Mouse (Mus musculus) MEL (cell line): Measurements from ENCODE around the gene Pdzd8. TPM values are rescaled to one million over a fixed set of nuclear protein-coding genes. Genes with fewer than 3 reads are reported as not detected.

Source experiments
- DNase-seq: peaks from one replicate; pipeline ENCODE4 v3.0.0; 2011; ENCODE audit warnings: low read depth, low spot score
- H3K27ac ChIP-seq: 2 replicates; pipeline ENCODE4 v1.5.1; 2012; ENCODE audit warnings: low read depth, mild to moderate bottlenecking, control low read depth, low read length, moderate library complexity; ENCODE audit not compliant: control insufficient read depth
- H3K27me3 ChIP-seq, 2 experiments: fragments of 150-350 bp in 1 of 2; sonication (generic) in 1 of 2; 2 replicates each; pipeline ENCODE4 v1.6.1; 2012; ENCODE audit warnings: low read length in 2 of 2, mild to moderate bottlenecking in 2 of 2, improper control_type of control experiment in 1 of 2, moderate library complexity in 1 of 2; ENCODE audit not compliant: insufficient read depth in 2 of 2, control insufficient read depth in 1 of 2
- H3K36me3 ChIP-seq, 2 experiments: 2 replicates each; pipeline ENCODE4 v1.6.1; 2012 to 2014; ENCODE audit warnings: low read length in 2 of 2, improper control_type of control experiment in 1 of 2, inconsistent platforms in 1 of 2, mild to moderate bottlenecking in 1 of 2; ENCODE audit not compliant: insufficient read depth in 2 of 2, control insufficient read depth in 1 of 2
- H3K4me1 ChIP-seq, 2 experiments: fragments of 150-350 bp in 1 of 2; sonication (generic) in 1 of 2; 2 replicates each; pipeline ENCODE4 v1.6.1; 2012; ENCODE audit warnings: low read length in 2 of 2, improper control_type of control experiment in 1 of 2, mild to moderate bottlenecking in 1 of 2; ENCODE audit not compliant: insufficient read depth in 2 of 2, control insufficient read depth in 1 of 2
- H3K4me3 ChIP-seq, 2 experiments: fragments of 150-350 bp in 1 of 2; sonication (generic) in 1 of 2; 2 replicates each; pipeline ENCODE4 v1.5.1; 2012; ENCODE audit warnings: low read depth in 2 of 2, low read length in 2 of 2, mild to moderate bottlenecking in 2 of 2, moderate library complexity in 2 of 2, control low read depth in 1 of 2, improper control_type of control experiment in 1 of 2; ENCODE audit not compliant: control insufficient read depth in 1 of 2, insufficient read depth in 1 of 2
- H3K79me2 ChIP-seq: 2 replicates; pipeline ENCODE4 v1.6.1; 2012; ENCODE audit warnings: mild to moderate bottlenecking, low read length, moderate library complexity; ENCODE audit not compliant: control insufficient read depth, poor library complexity, insufficient read depth
- H3K9ac ChIP-seq: 2 replicates; pipeline ENCODE4 v1.6.1; 2012; ENCODE audit warnings: low read depth, mild to moderate bottlenecking, control low read depth, low read length, moderate library complexity; ENCODE audit not compliant: control insufficient read depth, poor library complexity, severe bottlenecking
- H3K9me3 ChIP-seq: fragments of 150-350 bp; sonication (generic); replicated peaks from 2 replicates; pipeline ENCODE4 v1.6.1; 2012; ENCODE audit warnings: mild to moderate bottlenecking, low read length, improper control_type of control experiment, moderate library complexity; ENCODE audit not compliant: insufficient read depth
- BHLHE40 ChIP-seq: IDR thresholded peaks from 2 replicates; pipeline ENCODE4 v1.6.1; 2012; ENCODE audit warnings: low read depth, mild to moderate bottlenecking, inconsistent platforms, low read length, improper control_type of control experiment, borderline replicate concordance
- CTCF ChIP-seq, 3 experiments: IDR thresholded peaks in 2 of 3; conservative IDR thresholded peaks in 1 of 3; 2 replicates each; pipeline ENCODE4 v1.5.1; 2011 to 2012; ENCODE audit warnings: low read length in 3 of 3, low read depth in 2 of 3, mild to moderate bottlenecking in 2 of 3, improper control_type of control experiment in 1 of 3, inconsistent platforms in 1 of 3, mixed read lengths in 1 of 3, moderate library complexity in 1 of 3; ENCODE audit not compliant: control insufficient read depth in 1 of 3, insufficient read depth in 1 of 3, poor library complexity in 1 of 3, severe bottlenecking in 1 of 3
- KAT2A ChIP-seq: conservative IDR thresholded peaks from 2 replicates; pipeline ENCODE4 v1.6.1; 2012; ENCODE audit warnings: low read depth, low read length, improper control_type of control experiment, inconsistent platforms
- MEF2A ChIP-seq: IDR thresholded peaks from 2 replicates; pipeline ENCODE4 v1.6.1; 2014; ENCODE audit warnings: low read depth, mild to moderate bottlenecking, inconsistent platforms, low read length, improper control_type of control experiment; ENCODE audit not compliant: poor library complexity, insufficient replicate concordance, severe bottlenecking; ENCODE audit errors: extremely low read depth
- MYC ChIP-seq: IDR thresholded peaks from 2 replicates; pipeline ENCODE4 v1.6.1; 2011; ENCODE audit warnings: low read depth, mild to moderate bottlenecking, low read length, improper control_type of control experiment, moderate library complexity
- NELFE ChIP-seq: IDR thresholded peaks from 2 replicates; pipeline ENCODE4 v1.6.1; 2011; ENCODE audit warnings: low read depth, low read length, improper control_type of control experiment
- NRF1 ChIP-seq: IDR thresholded peaks from 2 replicates; pipeline ENCODE4 v1.6.1; 2014; ENCODE audit warnings: low read depth, mild to moderate bottlenecking, inconsistent platforms, low read length, improper control_type of control experiment, moderate library complexity; ENCODE audit not compliant: poor library complexity, insufficient read depth, severe bottlenecking
- RAD21 ChIP-seq: IDR thresholded peaks from 2 replicates; pipeline ENCODE4 v1.6.1; 2011; ENCODE audit warnings: mild to moderate bottlenecking, low read depth, low read length, improper control_type of control experiment
- SIN3A ChIP-seq: IDR thresholded peaks from 2 replicates; pipeline ENCODE4 v1.6.1; 2012; ENCODE audit warnings: low read length, improper control_type of control experiment, inconsistent platforms
- SMC3 ChIP-seq: IDR thresholded peaks from 2 replicates; pipeline ENCODE4 v1.6.1; 2011; ENCODE audit warnings: low read depth, low read length, improper control_type of control experiment
- TAL1 ChIP-seq: IDR thresholded peaks from 2 replicates; pipeline ENCODE4 v1.6.1; 2012; ENCODE audit warnings: mild to moderate bottlenecking, inconsistent platforms, low read length, moderate library complexity, mixed read lengths
- UBTF ChIP-seq: IDR thresholded peaks from 2 replicates; pipeline ENCODE4 v1.6.1; 2012; ENCODE audit warnings: low read depth, mild to moderate bottlenecking, inconsistent platforms, low read length, improper control_type of control experiment, moderate library complexity, borderline replicate concordance; ENCODE audit not compliant: insufficient read depth
- USF2 ChIP-seq, 2 experiments: IDR thresholded peaks; 2 replicates each; pipeline ENCODE4 v1.6.1; 2011 to 2012; ENCODE audit warnings: improper control_type of control experiment in 2 of 2, low read length in 2 of 2, borderline replicate concordance in 1 of 2, inconsistent platforms in 1 of 2, low read depth in 1 of 2, mild to moderate bottlenecking in 1 of 2; ENCODE audit not compliant: insufficient read depth in 1 of 2
- ZC3H11A ChIP-seq: IDR thresholded peaks from 2 replicates; pipeline ENCODE4 v1.6.1; 2012; ENCODE audit warnings: low read depth, mild to moderate bottlenecking, inconsistent platforms, low read length, improper control_type of control experiment
- ZKSCAN1 ChIP-seq: IDR thresholded peaks from 2 replicates; pipeline ENCODE4 v1.6.1; 2012; ENCODE audit warnings: low read depth, mild to moderate bottlenecking, inconsistent platforms, low read length, improper control_type of control experiment, moderate library complexity
- ZMIZ1 ChIP-seq: IDR thresholded peaks from 2 replicates; pipeline ENCODE4 v1.6.1; 2012; ENCODE audit warnings: low read depth, mild to moderate bottlenecking, inconsistent platforms, low read length, improper control_type of control experiment, moderate library complexity
- polyA plus RNA-seq, 2 experiments: library from polyadenylated mRNA; stranded (reverse) in 1 of 2; unstranded in 1 of 2; fragments of >175 nt in 1 of 2; fragments of >200 nt in 1 of 2; gene quantifications; 2 replicates each; pipeline versions ENCODE4 v1.2.1 to v1.2.4; 2012; ENCODE audit warnings: low replicate concordance in 2 of 2, low read depth in 1 of 2; ENCODE audit not compliant: insufficient read length in 2 of 2, insufficient read depth in 1 of 2, missing spikeins in 1 of 2
- total RNA-seq: library from RNA; depleted of rRNA; stranded (reverse); fragments of 300-350 nt; gene quantifications from 2 replicates; pipeline ENCODE4 v1.2.3, GENCODE M21; 2012

The Pdzd8 gene
- total and polyA plus RNA-seq, 3 experiments: 46.4 to 137 (median 49.8) TPM

DNA sequence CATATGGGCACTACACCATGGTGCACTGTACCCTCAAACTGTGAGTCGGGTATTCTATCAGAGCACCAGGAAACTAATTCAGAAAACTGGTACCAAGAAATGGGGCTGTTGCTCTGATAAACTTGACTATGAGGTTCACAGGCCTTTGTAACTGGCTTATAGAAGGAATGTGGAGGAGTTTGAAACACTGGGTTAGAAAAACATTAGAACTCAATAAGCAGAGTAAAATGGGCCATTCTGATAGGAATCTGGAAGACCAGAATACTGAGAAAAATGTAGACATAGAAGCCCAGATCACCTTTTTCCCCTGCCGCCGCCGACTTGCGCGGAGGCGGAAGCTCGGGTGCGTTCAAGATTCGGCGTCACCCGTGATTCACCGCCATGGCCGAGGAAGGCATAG is 23.6 kb downstream of the Pdzd8 start, which contains the start of gene Rps12-ps3:
Gene Rps12-ps3 (plus strand): TSS at position 301 of the 400 bp plus-strand sequence.
- Histone ChIP-seq H3K9ac (no peak within 1 kb of the TSS), H3K79me2 (peaks cover 61% of the 10 kb centered on the region), H3K27ac (no peak within 1 kb of the TSS), H3K9me3 (no peaks in the 10 kb centered on the region), H3K27me3 (no peaks in the 10 kb centered on the region), H3K4me1 (no peaks in the 10 kb centered on the region), H3K36me3 (peaks cover 27 to 66% of the 10 kb centered on the region in 2 experiments), H3K4me3 (no peak within 1 kb of the TSS)
- TF ChIP-seq ZKSCAN1 (no peak), UBTF (no peak), TAL1 (no peak), ZC3H11A (no peak), ZMIZ1 (no peak), RAD21 (no peak), USF2 (IDR thresholded peaks at IDR 0.05; ENCODE audit: borderline replicate concordance in 1 of 2, insufficient read depth in 1 of 2, low read depth in 1 of 2, low read length in 2 of 2) (no peak), NELFE (no peak), MYC (no peak)
- no peak for DNase-seq

DNA sequence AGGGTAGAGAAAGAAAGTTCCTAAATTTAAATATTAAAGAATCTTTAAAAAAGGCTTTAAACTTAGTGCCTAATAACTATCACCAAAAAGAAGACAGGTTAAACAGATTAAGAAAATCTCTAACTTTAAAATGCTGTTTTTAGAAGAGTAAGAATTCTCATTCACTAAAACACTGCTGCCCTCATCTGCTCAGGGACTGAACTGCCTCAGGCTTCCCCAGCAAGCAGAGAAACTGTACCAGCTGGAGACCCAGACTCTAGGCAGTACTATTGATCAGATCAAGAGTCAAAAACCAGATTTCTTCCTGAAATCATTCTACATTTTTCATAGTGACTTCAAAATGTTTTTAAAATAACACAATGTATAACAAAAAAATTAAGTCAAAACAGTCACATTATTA is 29.0 kb downstream of the Pdzd8 start:
- DNase-seq: peak; percentile 56
- no peaks in the 10 kb centered on the region for H3K27me3 ChIP-seq
- H3K79me2 ChIP-seq: peaks cover 55% of the 10 kb centered on the region
- no peak overlapping the region for H3K27ac ChIP-seq
- H3K9me3 ChIP-seq: no peaks in the 10 kb centered on the region
- no peaks in the 10 kb centered on the region for H3K4me1 ChIP-seq
- TF ChIP-seq KAT2A: no peak
- peak; percentile 41 for TF ChIP-seq RAD21
- TF ChIP-seq SMC3: peak; percentile 47
- TF ChIP-seq CTCF (IDR thresholded peaks at IDR 0.05 in 2 of 3, conservative IDR thresholded peaks at IDR 0.05 in 1 of 3; ENCODE audit: control insufficient read depth in 1 of 3, insufficient read depth in 1 of 3, low read depth in 2 of 3, low read length in 3 of 3, poor library complexity in 1 of 3, severe bottlenecking in 1 of 3): peak; percentile 28 to 61 (median 41); a peak in 5 of 6 replicates
- TF ChIP-seq ZC3H11A: peak; percentile 24
- H3K36me3 ChIP-seq: peaks cover 20 to 79% of the 10 kb centered on the region in 2 experiments
- H3K4me3 ChIP-seq: no peak overlapping the region
- no peak overlapping the region for H3K9ac ChIP-seq

DNA sequence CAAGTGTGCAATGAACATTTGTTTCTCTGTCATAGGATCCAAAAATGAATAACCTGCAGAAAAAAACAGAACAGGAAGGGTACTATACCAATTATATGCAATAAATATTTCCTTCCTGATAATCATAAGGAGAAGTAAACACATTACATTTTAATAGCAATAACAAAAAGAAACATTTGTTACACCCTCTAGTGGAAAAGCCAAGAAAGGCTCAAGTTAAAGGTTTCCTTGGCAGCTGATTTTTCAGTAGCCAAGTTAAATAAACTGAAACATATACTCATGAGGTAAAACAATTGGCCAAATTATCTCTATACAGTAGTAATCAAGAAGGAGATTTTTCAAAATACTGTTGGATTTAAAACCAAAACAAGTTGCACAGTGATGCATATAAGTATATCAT is 30.3 kb downstream of the Pdzd8 start:
- DNase-seq: peak; percentile 52
- no peak overlapping the region for H3K4me3 ChIP-seq
- H3K27me3 ChIP-seq: no peaks in the 10 kb centered on the region
- peaks cover 19 to 84% of the 10 kb centered on the region in 2 experiments for H3K36me3 ChIP-seq
- peaks cover 50% of the 10 kb centered on the region for H3K79me2 ChIP-seq
- no peak overlapping the region for H3K9ac ChIP-seq
- no peak overlapping the region for H3K27ac ChIP-seq
- H3K4me1 ChIP-seq: no peaks in the 10 kb centered on the region
- H3K9me3 ChIP-seq: no peaks in the 10 kb centered on the region
- TF ChIP-seq NRF1 (no peak), BHLHE40 (0 out of 2 replicates have a peak, but pooled peaks have one; percentile 11), SIN3A (0 out of 2 replicates have a peak, but pooled peaks have one; percentile 36), RAD21 (peak; percentile 33), MEF2A (no peak), CTCF (IDR thresholded peaks at IDR 0.05 in 2 of 3, conservative IDR thresholded peaks at IDR 0.05 in 1 of 3; ENCODE audit: control insufficient read depth in 1 of 3, insufficient read depth in 1 of 3, low read depth in 2 of 3, low read length in 3 of 3, poor library complexity in 1 of 3, severe bottlenecking in 1 of 3) (peak in 2 of 3 experiments; percentile 40 to 58; a peak in 3 of 6 replicates), SMC3 (peak; percentile 41)
